In the genomic region with DNA sequence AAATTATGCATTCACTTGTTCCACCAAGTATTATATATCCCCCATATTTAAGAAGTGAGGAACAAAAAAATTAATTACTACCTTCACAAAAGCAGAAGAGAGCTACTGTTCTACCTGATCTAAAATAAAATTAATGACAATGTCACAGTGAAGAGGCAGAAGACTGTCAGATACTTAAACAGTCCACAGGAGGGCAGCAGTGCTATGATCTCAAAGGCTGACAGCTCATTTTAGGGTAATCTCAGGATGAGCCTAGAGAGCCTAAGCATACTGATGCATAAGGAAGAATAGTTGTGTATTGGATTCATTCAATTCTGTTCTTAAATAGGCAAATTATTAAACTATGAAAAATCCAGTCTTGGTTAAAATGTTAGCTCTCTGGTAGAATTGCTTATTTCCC, we compare ENCODE assay signal across 8 mouse cellular contexts. TPM values are rescaled to one million over a fixed set of nuclear protein-coding genes. Genes with fewer than 3 reads are reported as not detected.
A peak's percentile ranks its signal among the peaks of the same experiment; 100 is the strongest.
DNase-seq lines count a peak whose midpoint lies in the region; ATAC-seq and TF ChIP-seq lines count a peak whose summit lies in the region.

No protein-coding gene starts in this region.

- peak; percentile 59 for ATAC-seq in inflammation-experienced regulatory T-cells, adult 6 months
- peak; percentile 96 for ATAC-seq in megakaryocyte, adult 5-6 weeks (ENCODE audit: poor library complexity, severe bottlenecking)

- peak; percentile 54 for DNase-seq in adrenal gland, postnatal 14 days
- DNase-seq in adrenal gland, postnatal 4 days (ENCODE audit: low spot score in 2 of 2), result no peak
- peak; percentile 23 to 42 for DNase-seq in spleen, adult 2 months (ENCODE audit: low read depth in 1 of 2, low spot score in 2 of 2)
- no peak for DNase-seq in spleen, postnatal 14 days (ENCODE audit: low spot score in 2 of 2)
- DNase-seq in embryo, embryonic 11 days, result peak; percentile 62
- DNase-seq in right cerebral cortex, postnatal 36 days (ENCODE audit: low spot score in 2 of 2), result no peak

- H3K4me3 ChIP-seq in spleen, adult 2 months (ENCODE audit: extremely low read depth, insufficient read depth, insufficient read length), result no peak overlapping the region

- TF ChIP-seq POLR2A in spleen, adult 2 months (IDR thresholded peaks at IDR 0.05; ENCODE audit: low read depth, low read length), result no peak

- H3K27ac ChIP-seq in spleen, adult 2 months (ENCODE audit: insufficient read depth, low read length), result no peak overlapping the region

- TF ChIP-seq CTCF in spleen, adult 2 months (IDR thresholded peaks at IDR 0.05; ENCODE audit: extremely low read depth, insufficient read depth, insufficient read length, insufficient replicate concordance), result peak; percentile 19; the same call in 1 of the 2 replicates

- no peaks in the 10 kb centered on the region for H3K27me3 ChIP-seq in spleen, adult 2 months (ENCODE audit: control insufficient read depth, insufficient read depth, low read length)

- H3K36me3 ChIP-seq in spleen, adult 2 months (ENCODE audit: control insufficient read depth, insufficient read depth, low read length), result no peaks in the 10 kb centered on the region; the same call in 1 of the 2 replicates

- H3K4me1 ChIP-seq in spleen, adult 2 months (ENCODE audit: control insufficient read depth, insufficient read depth, insufficient read length), result no peaks in the 10 kb centered on the region

RNA-seq across cellular contexts. Expression of a gene that starts 51.6 kb away (rescaled TPM):
- total RNA-seq in adrenal gland, postnatal 14 days (2021), result 2.0 TPM in 2 replicates
- total RNA-seq in adrenal gland, postnatal 4 days (2021), result 1 to 10 TPM; 3.5 to 3.7 TPM
- polyA plus RNA-seq in spleen, adult 2 months (2012; rRNA removed), result 0.36 and 0.56 TPM in 2 replicates
- 1 to 10 TPM; 2.6 to 3.7 (median 3.6) TPM for polyA plus RNA-seq in inflammation-experienced regulatory T-cells, adult 6 months (2017; shearing (Covaris generic))
- total RNA-seq in megakaryocyte, adult 5-6 weeks (2015), result 2.3 and 3.7 TPM in 2 replicates
- 0.70 and 0.98 TPM in 2 replicates for total RNA-seq in megakaryocyte, adult 5-6 weeks (2017)

Comparison
In these comparisons a context has a peak if more than half of its experiments do, and no peak if none do; other contexts are left out.
1. DNase-seq: peak in adrenal gland, postnatal 14 days (single experiment), spleen, adult 2 months (2 of 2) and embryo, embryonic 11 days (single experiment); none in adrenal gland, postnatal 4 days (0 of 2), spleen, postnatal 14 days (0 of 2) and right cerebral cortex, postnatal 36 days (0 of 2).